Mouse (Mus musculus) midbrain, embryonic 14.5 days (tissue): ENCODE measurements around the gene Hmcn2. TPM values are rescaled to one million over a fixed set of nuclear protein-coding genes. Genes with fewer than 3 reads are reported as not detected.

Experiments used
- ATAC-seq: fragments of 200-750 bp; cut with Nextera tagmentation; 2 replicates; pipeline ENCODE4 v1.8.0; 2017; ENCODE audit warnings: moderate number of reproducible peaks, moderate library complexity; ENCODE audit not compliant: low FRiP score, low TSS enrichment
- DNase-seq: peaks from one replicate; pipeline ENCODE4 v3.0.0-alpha.2; 2015
- H3K27ac ChIP-seq: fragments of 300-500 bp; sonication (generic); replicated peaks from 2 replicates; pipeline ENCODE4 v1.5.1; 2014; ENCODE audit warnings: mild to moderate bottlenecking, low read depth, low read length, moderate library complexity
- H3K27me3 ChIP-seq: fragments of 300-500 bp; sonication (generic); 2 replicates; pipeline ENCODE4 v1.6.1; 2014; ENCODE audit warnings: low read length, control low read depth, mixed read lengths; ENCODE audit not compliant: control insufficient read depth, insufficient read depth
- H3K36me3 ChIP-seq: fragments of 300-500 bp; sonication (generic); 2 replicates; pipeline ENCODE4 v1.6.1; 2014; ENCODE audit warnings: low read length, control low read depth; ENCODE audit not compliant: control insufficient read depth, insufficient read depth
- H3K4me1 ChIP-seq: fragments of 300-500 bp; sonication (generic); 2 replicates; pipeline ENCODE4 v1.6.1; 2014; ENCODE audit warnings: mild to moderate bottlenecking, antibody characterized with exemption, low read length, control low read depth; ENCODE audit not compliant: control insufficient read depth, insufficient read depth
- H3K4me2 ChIP-seq: fragments of 300-500 bp; sonication (generic); 2 replicates; pipeline ENCODE4 v1.6.1; 2014; ENCODE audit warnings: mild to moderate bottlenecking, low read length, moderate library complexity
- H3K4me3 ChIP-seq: fragments of 300-500 bp; sonication (generic); replicated peaks from 2 replicates; pipeline ENCODE4 v1.5.1; 2014; ENCODE audit warnings: low read depth, low read length
- H3K9ac ChIP-seq: fragments of 300-500 bp; sonication (generic); replicated peaks from 2 replicates; pipeline ENCODE4 v1.6.1; 2014; ENCODE audit warnings: mild to moderate bottlenecking, low read length, moderate library complexity
- H3K9me3 ChIP-seq: fragments of 300-500 bp; sonication (generic); 2 replicates; pipeline ENCODE4 v1.6.1; 2016; ENCODE audit warnings: low read length, control low read depth, mixed read lengths; ENCODE audit not compliant: control insufficient read depth
- WGBS: fragments of 180-500 bp; shearing (Covaris S2); extraction: QIAGEN DNeasy Blood & Tissue Kit; methylation state at CpG from one replicate; pipeline ENCODE4 v1.1.7; 2014; 5-methylcytosine and 5-hydroxymethylcytosine counted together
- polyA plus RNA-seq: library from polyadenylated mRNA; unstranded; fragments of >200 nt; fragmentation: Nextera tagmentation; extraction: Ambion mirVana; gene quantifications from 2 replicates; pipeline ENCODE4 v1.2.1, GENCODE M21; 2014

The Hmcn2 gene
- polyA plus RNA-seq, 1 experiment from 2014 or later: 0.08 TPM

GRCm38 (mm10) chr2:31502616-31503522 is 188.7 kb downstream of the Hmcn2 start:
- no peaks in the 10 kb centered on the region for H3K36me3 ChIP-seq
- H3K4me3 ChIP-seq: no peak overlapping the region
- H3K27ac ChIP-seq: no peak overlapping the region
- H3K4me2 ChIP-seq: no peak overlapping the region
- DNase-seq (no peak), ATAC-seq (no peak)
- H3K9ac ChIP-seq: no peak overlapping the region
- no peaks in the 10 kb centered on the region for H3K9me3 ChIP-seq
- WGBS: 50% methylated on average over 15 of the region's 15 CpGs
- peaks cover 49% of the 10 kb centered on the region for H3K27me3 ChIP-seq
- peaks cover 43% of the 10 kb centered on the region for H3K4me1 ChIP-seq

DNA sequence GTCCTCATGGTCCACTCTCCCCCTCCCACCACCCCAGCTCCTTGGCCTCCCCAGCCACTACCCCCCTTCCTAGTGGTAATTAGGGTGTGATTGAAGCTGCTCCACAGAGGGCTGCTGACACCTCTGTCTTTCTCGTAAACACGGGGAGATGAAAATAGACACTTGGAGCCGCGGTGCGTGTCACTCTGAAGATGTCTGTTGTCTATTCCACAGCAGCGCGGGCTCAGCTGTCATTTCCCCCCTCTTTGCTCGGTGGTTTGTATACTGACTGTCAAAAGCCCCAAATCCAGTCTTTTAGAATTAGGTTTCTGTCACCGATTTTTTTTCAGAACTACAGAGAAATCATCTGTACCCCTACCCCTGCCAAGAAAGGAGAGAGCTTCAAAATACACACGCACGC is 191.3 kb downstream of the Hmcn2 start:
- Histone ChIP-seq H3K4me2 (no peak overlapping the region), H3K9ac (no peak overlapping the region), H3K27ac (no peak overlapping the region), H3K36me3 (no peaks in the 10 kb centered on the region), H3K4me1 (peaks cover 18% of the 10 kb centered on the region), H3K9me3 (no peaks in the 10 kb centered on the region), H3K4me3 (no peak overlapping the region), H3K27me3 (peaks cover 54% of the 10 kb centered on the region)
- peak; percentile 43 for DNase-seq
- 25% methylated on average over 11 of the region's 11 CpGs for WGBS
- no peak for ATAC-seq

DNA sequence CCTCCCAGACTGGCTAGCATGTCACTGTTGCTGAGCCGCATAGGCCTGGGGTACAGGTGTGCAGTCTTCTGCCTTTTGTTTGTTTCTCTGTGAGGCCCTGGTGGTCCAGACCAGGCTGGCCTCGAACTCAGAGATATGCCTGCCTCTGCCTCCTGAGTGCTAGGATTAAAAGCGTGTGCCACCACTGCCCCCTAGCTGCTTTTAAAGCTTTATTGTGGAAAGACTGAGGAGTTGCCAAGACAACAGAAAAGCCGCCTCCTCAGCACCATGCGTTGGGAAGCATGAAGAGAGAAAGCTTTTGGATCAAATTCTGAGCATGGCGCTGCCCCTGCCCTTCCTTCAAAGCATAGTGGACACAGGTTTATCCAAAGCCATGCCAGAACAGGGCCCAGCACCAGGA is 194.6 kb downstream of the Hmcn2 start:
- Histone ChIP-seq H3K36me3 (no peaks in the 10 kb centered on the region), H3K27ac (no peak overlapping the region), H3K4me1 (peaks cover 9% of the 10 kb centered on the region), H3K4me2 (no peak overlapping the region), H3K9me3 (no peaks in the 10 kb centered on the region), H3K9ac (no peak overlapping the region), H3K27me3 (peaks cover 32% of the 10 kb centered on the region), H3K4me3 (no peak overlapping the region)
- no peak for DNase-seq
- 89% methylated on average over 6 of the region's 6 CpGs for WGBS
- no peak for ATAC-seq

Other genes with a start within 250 kb of the Hmcn2 start
- gene Fnbp1, start 172.4 kb upstream of the Hmcn2 start, polyA plus RNA-seq: 18.3 and 21.0 TPM in 2 replicates
- gene Gpr107, start 162.1 kb upstream of the Hmcn2 start, polyA plus RNA-seq: 25.5 and 25.6 TPM in 2 replicates
- 167 and 185 TPM in 2 replicates for gene Ncs1, start 68.6 kb upstream of the Hmcn2 start, polyA plus RNA-seq
- gene Ass1, start 155.8 kb downstream of the Hmcn2 start, polyA plus RNA-seq: 7.4 and 8.5 TPM in 2 replicates